Comparison of ENCODE assay signal across 27 mouse cellular contexts in genomic region chr11:68342761-68343160, GRCm38 (mm10). TPM values are rescaled to one million over a fixed set of nuclear protein-coding genes. Genes with fewer than 3 reads are reported as not detected.
DNase-seq lines count a peak whose midpoint lies in the region; ATAC-seq and TF ChIP-seq lines count a peak whose summit lies in the region.
"Had no signal": no experiment of that assay in that cellular context is flagged by ENCODE, and none has a peak within 500 bp of the region (broad histone marks: within the 10 kb centered on the region; RNA-seq: fewer than 3 reads in every experiment).

No protein-coding gene starts in this region.

- no peaks in the 10 kb centered on the region; the same call in 1 of the 2 replicates for H3K36me3 ChIP-seq in heart, adult 2 months (ENCODE audit: control insufficient read depth, insufficient read depth, low read length)
- no peaks in the 10 kb centered on the region for H3K36me3 ChIP-seq in heart, embryonic 12.5 days
- H3K36me3 ChIP-seq in hindbrain, embryonic 16.5 days (ENCODE audit: control insufficient read depth, insufficient read depth, low read length), result no peaks in the 10 kb centered on the region
- H3K36me3 ChIP-seq in hindbrain, embryonic 10.5 days, result peaks cover 22% of the 10 kb centered on the region; the same call in 1 of the 2 replicates
- H3K36me3 ChIP-seq: embryonic facial prominence, embryonic 13.5 days; embryonic facial prominence, embryonic 15.5 days; forebrain, embryonic 10.5 days; forebrain, embryonic 12.5 days; forebrain, embryonic 15.5 days; G1E had no signal

- no peak for TF ChIP-seq EP300 in heart, adult 2 months (IDR thresholded peaks at IDR 0.05; ENCODE audit: insufficient read depth, low read depth, low read length)

- no peak for TF ChIP-seq CTCF in gastrocnemius, adult 2 months (IDR thresholded peaks at IDR 0.05)
- TF ChIP-seq CTCF in heart, adult 2 months (IDR thresholded peaks at IDR 0.05), result no peak
- no peak for TF ChIP-seq CTCF in Patski (IDR thresholded peaks at IDR 0.05)

- ATAC-seq in heart, embryonic 12.5 days (ENCODE audit: insufficient number of reproducible peaks, low FRiP score), result no peak
- ATAC-seq in hindbrain, embryonic 16.5 days, result no peak
- peak; percentile 79 for ATAC-seq in Patski
- ATAC-seq: CD4-positive, CD25-positive, alpha-beta regulatory T cell, adult 4 months; forebrain, embryonic 15.5 days had no signal

- in situ Hi-C loops in Patski (cut with MboI; ENCODE audit: low pct_unique_long_range_greater_than_20kb), result no loop called here

- TF ChIP-seq POLR2A in heart, adult 2 months (IDR thresholded peaks at IDR 0.05; ENCODE audit: insufficient read depth, low read depth, low read length), result no peak

- H3K27me3 ChIP-seq in heart, adult 2 months (ENCODE audit: control insufficient read depth, insufficient read depth, low read length), result no peaks in the 10 kb centered on the region
- H3K27me3 ChIP-seq in heart, embryonic 12.5 days (replicated peaks), result no peaks in the 10 kb centered on the region
- no peaks in the 10 kb centered on the region for H3K27me3 ChIP-seq in hindbrain, embryonic 16.5 days (replicated peaks; ENCODE audit: control insufficient read depth, insufficient read depth, low read length)
- no peaks in the 10 kb centered on the region for H3K27me3 ChIP-seq in hindbrain, embryonic 10.5 days (ENCODE audit: insufficient read depth, poor library complexity, severe bottlenecking)
- H3K27me3 ChIP-seq in Patski, result no peaks in the 10 kb centered on the region
- H3K27me3 ChIP-seq: CH12.LX; embryonic facial prominence, embryonic 13.5 days; embryonic facial prominence, embryonic 15.5 days; forebrain, embryonic 12.5 days; forebrain, embryonic 15.5 days had no signal

- no peaks in the 10 kb centered on the region for H3K9me3 ChIP-seq in heart, embryonic 12.5 days (replicated peaks)
- H3K9me3 ChIP-seq in hindbrain, embryonic 16.5 days (ENCODE audit: control insufficient read depth, low read length), result no peaks in the 10 kb centered on the region
- H3K9me3 ChIP-seq in hindbrain, embryonic 10.5 days, result no peaks in the 10 kb centered on the region
- H3K9me3 ChIP-seq: embryonic facial prominence, embryonic 13.5 days; embryonic facial prominence, embryonic 15.5 days; forebrain, embryonic 10.5 days; forebrain, embryonic 12.5 days; forebrain, embryonic 15.5 days; G1E had no signal

- peak overlapping the region; percentile 81 for H3K27ac ChIP-seq in gastrocnemius, adult 2 months
- H3K27ac ChIP-seq in heart, adult 2 months, result peak overlapping the region; percentile 66
- no peak overlapping the region for H3K27ac ChIP-seq in heart, embryonic 12.5 days (ENCODE audit: poor library complexity, severe bottlenecking)
- H3K27ac ChIP-seq in hindbrain, embryonic 16.5 days (ENCODE audit: low read depth, low read length), result 0 out of 2 replicates have a peak overlapping the region, but pooled peaks have one; percentile 8
- H3K27ac ChIP-seq in hindbrain, embryonic 10.5 days, result no peak overlapping the region
- H3K27ac ChIP-seq: forebrain, embryonic 10.5 days; forebrain, embryonic 12.5 days; forebrain, embryonic 15.5 days had no signal

- H3K79me2 ChIP-seq in heart, adult 2 months (replicated peaks; ENCODE audit: control insufficient read depth, insufficient read depth, low read length), result no peaks in the 10 kb centered on the region

- CTCF ChIA-PET in Patski (lab: Charles Lee), result interaction anchor here (1.0 to 1.5 kb wide), 3 partner anchors 10 to 92 kb away, joined by 3 to 4 read pairs (median 3); no protein-coding TSS in a partner anchor

- intact Hi-C loops in gastrocnemius, adult 2 months (cut with DNase I), result no loop called here
- intact Hi-C loops in heart, adult 2 months (cut with DNase I), result loop anchor here (5.0 kb wide), 1 partner anchor 55 kb away; no protein-coding TSS in a partner anchor

- no peak overlapping the region for H3K9ac ChIP-seq in heart, adult 2 months (ENCODE audit: low read depth, low read length)
- no peak overlapping the region for H3K9ac ChIP-seq in heart, embryonic 12.5 days
- no peak overlapping the region for H3K9ac ChIP-seq in hindbrain, embryonic 16.5 days (ENCODE audit: low read depth, low read length)
- H3K9ac ChIP-seq: embryonic facial prominence, embryonic 13.5 days; embryonic facial prominence, embryonic 15.5 days; forebrain, embryonic 12.5 days; forebrain, embryonic 15.5 days had no signal

- peaks cover 22% of the 10 kb centered on the region for H3K4me1 ChIP-seq in heart, adult 2 months (ENCODE audit: control insufficient read depth, insufficient read depth, low read length)
- peaks cover 19% of the 10 kb centered on the region for H3K4me1 ChIP-seq in heart, embryonic 12.5 days (replicated peaks)
- peaks cover 3% of the 10 kb centered on the region; the same call in 1 of the 2 replicates for H3K4me1 ChIP-seq in hindbrain, embryonic 16.5 days (ENCODE audit: control insufficient read depth, insufficient read depth, low read depth, low read length)
- peaks cover 21% of the 10 kb centered on the region for H3K4me1 ChIP-seq in hindbrain, embryonic 10.5 days (replicated peaks)

- DNase-seq in gastrocnemius, adult 2 months, result no peak
- no peak for DNase-seq in gastrocnemius, adult 8-10 months (ENCODE audit: low spot score in 2 of 2)
- no peak for DNase-seq in heart, adult 2 months
- DNase-seq in hindbrain, embryonic 10.5 days (ENCODE audit: low spot score), result no peak
- peak; percentile 94 for DNase-seq in Patski (ENCODE audit: low read depth, low spot score)
- DNase-seq: adrenal gland, postnatal 10 days; adrenal gland, postnatal 25 days; B cell, adult 2 months; cerebellum, adult 11 months; cerebellum, adult 18-20 months; cerebellum, adult 8-10 months; cerebellum, adult 9-11 months; cerebellum, postnatal 14 days; cerebellum, postnatal 36 days; embryo, embryonic 11 days had no signal

- no peak overlapping the region for H3K4me2 ChIP-seq in heart, embryonic 12.5 days
- no peak overlapping the region for H3K4me2 ChIP-seq in hindbrain, embryonic 16.5 days (ENCODE audit: low read length)
- H3K4me2 ChIP-seq: embryonic facial prominence, embryonic 13.5 days; embryonic facial prominence, embryonic 15.5 days; forebrain, embryonic 12.5 days; forebrain, embryonic 15.5 days had no signal

- POLR2A ChIA-PET in Patski (lab: Charles Lee), result interaction anchor here (1.3 to 1.6 kb wide), 2 partner anchors 19 to 35 kb away, joined by 4 to 6 read pairs; no protein-coding TSS in a partner anchor

- WGBS in heart, adult 2 months, result 96% methylated on average over 5 of the region's 5 CpGs
- 85% methylated on average over 5 of the region's 5 CpGs for WGBS in heart, embryonic 12.5 days
- 73% methylated on average over 5 of the region's 5 CpGs for WGBS in hindbrain, embryonic 16.5 days
- 88% methylated on average over 5 of the region's 5 CpGs for WGBS in hindbrain, embryonic 10.5 days

- no peak overlapping the region for H3K4me3 ChIP-seq in gastrocnemius, adult 2 months
- H3K4me3 ChIP-seq in heart, adult 2 months, result no peak overlapping the region
- no peak overlapping the region for H3K4me3 ChIP-seq in heart, embryonic 12.5 days
- H3K4me3 ChIP-seq in hindbrain, embryonic 16.5 days (ENCODE audit: low read length), result no peak overlapping the region
- H3K4me3 ChIP-seq in hindbrain, embryonic 10.5 days, result no peak overlapping the region
- H3K4me3 ChIP-seq: embryonic facial prominence, embryonic 13.5 days; embryonic facial prominence, embryonic 15.5 days; erythroblast, embryonic 14.5 days; forebrain, embryonic 10.5 days; forebrain, embryonic 12.5 days; forebrain, embryonic 15.5 days had no signal

RNA-seq across cellular contexts. Expression of gene Ntn1, which starts 57.9 kb away (rescaled TPM):
- total RNA-seq in gastrocnemius, adult 2 months (2021), result 1 to 10 TPM; 4.7 to 8.0 TPM
- 1 to 10 TPM; 2.7 to 6.6 (median 4.9) TPM for total RNA-seq in gastrocnemius, adult 8-10 months (2022)
- 10 to 100 TPM; 55.1 to 70.5 TPM for total RNA-seq in heart, adult 2 months (2021)
- 32.4 and 35.4 TPM in 2 replicates for polyA plus RNA-seq in heart, adult 2 months (2012; rRNA removed)
- 38.6 and 41.9 TPM in 2 replicates for polyA plus RNA-seq in heart, embryonic 12.5 days (2016; fragmentation: Nextera tagmentation; extraction: Ambion mirVana)
- polyA plus RNA-seq in hindbrain, embryonic 16.5 days (2015; fragmentation: Nextera tagmentation; extraction: Ambion mirVana), result 13.3 and 21.7 TPM in 2 replicates
- 18.2 and 23.7 TPM in 2 replicates for polyA plus RNA-seq in hindbrain, embryonic 10.5 days (2016; fragmentation: Nextera tagmentation; extraction: Ambion mirVana)
- polyA plus RNA-seq in Patski (2021), result 67.1 TPM
- total RNA-seq: common myeloid progenitor, adult 5-6 weeks had no signal
- polyA plus RNA-seq: erythroblast, embryonic 14.5 days; G1E had no signal

Comparison
In these comparisons a context has a peak if more than half of its experiments do, and no peak if none do; other contexts are left out.
1. H3K27ac ChIP-seq: peak in gastrocnemius, adult 2 months (single experiment), heart, adult 2 months (single experiment) and hindbrain, embryonic 16.5 days (single experiment); none in heart, embryonic 12.5 days (single experiment) and hindbrain, embryonic 10.5 days (single experiment).